Mouse (Mus musculus) heart, embryonic 10.5 days (tissue): Measurements from ENCODE around the gene Epb41l5. TPM values are rescaled to one million over a fixed set of nuclear protein-coding genes. Genes with fewer than 3 reads are reported as not detected.

Source experiments
- DNase-seq: peaks from one replicate; pipeline ENCODE4 v3.0.0-alpha.2; 2017; ENCODE audit warnings: low spot score
- H3K27ac ChIP-seq: fragments of 300-500 bp; sonication (generic); 2 replicates; pipeline ENCODE4 v1.5.1; 2016; ENCODE audit warnings: mild to moderate bottlenecking
- H3K27me3 ChIP-seq: fragments of 300-500 bp; sonication (generic); 2 replicates; pipeline ENCODE4 v1.6.1; 2016; ENCODE audit warnings: mild to moderate bottlenecking; ENCODE audit not compliant: poor library complexity, insufficient read depth, severe bottlenecking
- H3K36me3 ChIP-seq: fragments of 300-500 bp; sonication (generic); 2 replicates; pipeline ENCODE4 v1.6.1; 2016; ENCODE audit warnings: mild to moderate bottlenecking, moderate library complexity
- H3K4me1 ChIP-seq: fragments of 300-500 bp; sonication (generic); 2 replicates; pipeline ENCODE4 v1.6.1; 2016; ENCODE audit warnings: mild to moderate bottlenecking
- H3K4me3 ChIP-seq: fragments of 300-500 bp; sonication (generic); 2 replicates; pipeline ENCODE4 v1.5.1; 2016; ENCODE audit warnings: mild to moderate bottlenecking, moderate library complexity
- H3K9me3 ChIP-seq: fragments of 300-500 bp; sonication (generic); 2 replicates; pipeline ENCODE4 v1.6.1; 2016; ENCODE audit warnings: mild to moderate bottlenecking, moderate library complexity
- WGBS: fragments of 180-500 bp; shearing (Covaris S2); methylation state at CpG from one replicate; pipeline ENCODE4 v1.1.7; 2016; 5-methylcytosine and 5-hydroxymethylcytosine counted together
- polyA plus RNA-seq: library from polyadenylated mRNA; unstranded; fragments of >200 nt; fragmentation: Nextera tagmentation; extraction: Ambion mirVana; gene quantifications from 2 replicates; pipeline ENCODE4 v1.2.1, GENCODE M21; 2016

Epb41l5 gene
- polyA plus RNA-seq, 1 experiment from 2014 or later = 35.4 TPM

DNA sequence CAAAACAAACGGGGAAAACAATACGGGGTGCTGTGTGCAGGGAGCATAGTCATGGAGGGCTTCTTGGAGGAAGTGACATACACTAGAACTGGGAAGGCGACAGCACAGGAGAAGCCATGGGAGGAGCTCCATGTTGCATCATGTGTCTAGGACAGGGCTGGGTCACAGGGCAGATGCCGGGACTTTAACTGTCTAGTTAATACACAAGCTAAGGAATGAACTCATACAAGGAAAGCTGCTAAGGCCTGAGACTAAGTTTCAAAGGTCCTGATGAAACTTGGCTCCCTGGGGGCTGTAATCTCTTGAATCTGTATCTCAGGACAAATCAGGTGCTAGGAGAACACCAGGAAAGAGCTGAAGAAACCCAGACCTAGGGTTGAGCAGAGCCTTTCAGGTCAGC lies 126.1 kb downstream of the Epb41l5 start:
- DNase-seq = no peak
- Histone ChIP-seq H3K9me3 (no peaks in the 10 kb centered on the region), H3K27ac (no peak overlapping the region), H3K4me3 (no peak overlapping the region), H3K36me3 (peaks cover 11% of the 10 kb centered on the region), H3K27me3 (no peaks in the 10 kb centered on the region), H3K4me1 (peaks cover 29% of the 10 kb centered on the region)
- WGBS = 82% methylated on average over 4 of the region's 4 CpGs

GRCm38 (mm10) chr1:119521681-119522080 lies 127.1 kb downstream of the Epb41l5 start:
- no peak for DNase-seq
- H3K27me3 ChIP-seq = no peaks in the 10 kb centered on the region
- WGBS = 81% methylated on average over 7 of the region's 7 CpGs
- H3K4me1 ChIP-seq = peaks cover 25% of the 10 kb centered on the region
- H3K4me3 ChIP-seq = no peak overlapping the region
- H3K27ac ChIP-seq = no peak overlapping the region
- no peaks in the 10 kb centered on the region for H3K9me3 ChIP-seq
- H3K36me3 ChIP-seq = peaks cover under 1% of the 10 kb centered on the region

- no peak for DNase-seq
- Histone ChIP-seq H3K27ac (no peak overlapping the region), H3K27me3 (no peaks in the 10 kb centered on the region), H3K9me3 (no peaks in the 10 kb centered on the region), H3K36me3 (no peaks in the 10 kb centered on the region), H3K4me1 (peaks cover 19% of the 10 kb centered on the region), H3K4me3 (no peak overlapping the region)
- 30% methylated on average over 2 of the region's 2 CpGs for WGBS
These were observed 127.8 kb downstream of the Epb41l5 start for GRCm38 (mm10) chr1:119521029-119521428.

DNA sequence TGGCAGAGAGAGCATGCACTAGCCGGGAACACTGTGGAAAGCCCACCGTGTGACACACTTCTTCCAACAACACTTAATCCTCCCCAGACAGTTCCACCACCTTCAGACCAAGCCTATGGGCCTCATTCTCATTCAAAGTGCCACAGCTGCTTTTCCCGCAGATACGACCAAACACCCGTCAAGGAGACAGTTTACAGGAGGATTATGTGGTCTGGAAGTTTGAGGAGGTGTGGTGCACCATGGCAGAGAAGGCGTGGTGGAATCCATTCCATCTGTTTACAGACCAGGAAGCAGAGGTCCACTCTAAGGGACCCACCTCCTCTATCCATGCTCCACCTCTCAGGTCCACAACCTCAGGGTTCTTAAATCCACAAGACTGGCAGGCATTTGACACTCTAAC lies 129.5 kb downstream of the Epb41l5 start:
- 78% methylated on average over 6 of the region's 6 CpGs for WGBS
- Histone ChIP-seq H3K9me3 (no peaks in the 10 kb centered on the region), H3K27ac (no peak overlapping the region), H3K36me3 (no peaks in the 10 kb centered on the region), H3K27me3 (no peaks in the 10 kb centered on the region), H3K4me3 (no peak overlapping the region), H3K4me1 (0 out of 2 replicates have a peak, but pooled peaks cover 5% of the 10 kb centered on the region)
- no peak for DNase-seq

- Histone ChIP-seq H3K27ac (no peak overlapping the region), H3K9me3 (no peaks in the 10 kb centered on the region), H3K4me3 (no peak overlapping the region), H3K4me1 (0 out of 2 replicates have a peak, but pooled peaks cover 5% of the 10 kb centered on the region), H3K36me3 (no peaks in the 10 kb centered on the region), H3K27me3 (no peaks in the 10 kb centered on the region)
- no peak for DNase-seq
These were observed 130.0 kb downstream of the Epb41l5 start for GRCm38 (mm10) chr1:119518786-119519185.

DNA sequence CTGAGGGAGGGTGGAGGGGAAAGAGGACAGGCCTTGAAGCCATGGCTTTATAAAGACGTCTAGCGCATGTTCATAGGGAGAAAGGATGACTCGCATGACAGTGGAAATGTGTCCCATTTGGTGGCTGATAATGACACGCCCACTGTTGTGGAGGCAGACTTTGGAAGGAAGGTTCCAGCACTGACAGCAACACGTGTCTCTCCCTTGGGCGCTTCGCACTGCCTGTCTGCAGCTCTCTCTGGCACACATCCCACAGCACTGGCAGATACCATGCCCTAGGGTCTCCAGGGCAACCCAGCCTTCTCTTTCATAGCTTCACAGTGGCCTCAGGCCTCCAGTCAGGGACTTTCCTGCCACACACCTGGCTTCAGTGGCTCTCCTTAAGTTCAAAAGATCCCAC lies 130.7 kb downstream of the Epb41l5 start:
- no peak overlapping the region for H3K27ac ChIP-seq
- WGBS = 82% methylated on average over 7 of the region's 7 CpGs
- H3K9me3 ChIP-seq = no peaks in the 10 kb centered on the region
- no peak for DNase-seq
- H3K4me3 ChIP-seq = no peak overlapping the region
- 0 out of 2 replicates have a peak, but pooled peaks cover 2% of the 10 kb centered on the region for H3K4me1 ChIP-seq
- H3K36me3 ChIP-seq = no peaks in the 10 kb centered on the region
- H3K27me3 ChIP-seq = no peaks in the 10 kb centered on the region

GRCm38 (mm10) chr1:119510857-119511256 lies 137.9 kb downstream of the Epb41l5 start:
- Histone ChIP-seq H3K4me1 (peaks cover 26% of the 10 kb centered on the region), H3K9me3 (no peaks in the 10 kb centered on the region), H3K27ac (peak overlapping the region; percentile 39; the same call in 1 of the 2 replicates), H3K27me3 (0 out of 2 replicates have a peak, but pooled peaks cover 7% of the 10 kb centered on the region), H3K4me3 (no peak overlapping the region), H3K36me3 (no peaks in the 10 kb centered on the region)
- WGBS = 60% methylated on average over 8 of the region's 8 CpGs
- DNase-seq = no peak

DNA sequence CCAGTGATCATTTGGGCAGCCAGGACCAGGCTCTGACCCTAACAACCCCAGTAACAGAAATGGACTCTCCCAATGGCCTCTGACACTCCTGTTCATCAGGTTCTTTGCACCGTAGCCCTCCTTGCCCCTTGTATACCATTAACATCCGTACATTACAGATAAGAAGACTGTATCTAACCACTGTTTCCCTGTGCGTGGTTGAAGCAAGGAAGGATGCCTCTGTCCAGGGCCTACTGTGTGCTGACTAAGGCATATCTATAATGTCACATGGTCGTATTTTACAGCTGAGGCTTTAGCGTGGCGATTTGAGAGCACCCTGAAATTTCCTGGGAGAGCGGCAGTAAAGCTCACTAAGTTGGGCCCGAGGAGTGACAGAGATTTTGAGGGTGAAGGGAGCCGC lies 138.4 kb downstream of the Epb41l5 start:
- Histone ChIP-seq H3K4me1 (peaks cover 29% of the 10 kb centered on the region), H3K27ac (peak overlapping the region; percentile 39; the same call in 1 of the 2 replicates), H3K9me3 (no peaks in the 10 kb centered on the region), H3K4me3 (no peak overlapping the region), H3K36me3 (no peaks in the 10 kb centered on the region), H3K27me3 (0 out of 2 replicates have a peak, but pooled peaks cover 7% of the 10 kb centered on the region)
- DNase-seq = no peak
- 53% methylated on average over 9 of the region's 9 CpGs for WGBS

DNA sequence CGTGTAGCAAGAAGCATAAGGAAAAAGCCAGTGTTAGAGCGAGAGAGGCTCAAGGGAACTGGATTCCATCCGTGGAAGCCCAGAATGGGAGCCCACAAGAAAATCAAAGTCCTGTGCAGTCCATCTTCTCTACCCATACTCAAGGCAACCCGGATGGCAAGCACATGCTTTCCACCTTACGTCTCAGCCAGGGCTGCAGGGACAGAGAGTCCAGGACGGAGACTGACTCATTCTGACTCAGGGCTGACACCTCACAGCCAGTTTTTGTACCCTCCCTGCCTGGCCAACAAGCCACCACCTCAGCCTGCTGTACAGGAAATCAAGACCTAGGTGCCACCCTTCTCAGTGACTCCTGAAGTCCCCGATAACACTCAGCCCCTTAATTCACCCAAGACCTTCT lies 139.3 kb downstream of the Epb41l5 start:
- peak overlapping the region; percentile 69 for H3K27ac ChIP-seq
- 79% methylated on average over 7 of the region's 7 CpGs for WGBS

DNA sequence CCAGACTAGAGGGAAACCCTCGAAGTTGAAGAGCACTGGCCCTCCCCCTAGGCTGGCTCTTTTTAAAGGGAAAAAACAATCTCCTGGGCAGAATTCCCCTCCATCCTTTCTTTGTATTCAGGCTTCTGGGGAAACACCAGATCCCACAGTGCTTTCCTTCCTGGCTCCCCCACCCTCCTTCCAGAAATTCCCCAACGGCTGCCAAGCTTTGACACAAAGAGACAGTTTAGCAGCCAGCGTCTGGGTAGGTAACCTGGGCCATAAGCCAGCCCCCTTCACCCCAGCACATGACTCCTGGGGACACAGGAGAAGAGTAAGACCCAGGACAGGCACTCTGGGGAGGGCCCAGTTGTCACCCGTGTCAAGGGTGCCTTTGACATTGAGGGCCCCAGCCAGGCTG lies 140.3 kb downstream of the Epb41l5 start:
- no peaks in the 10 kb centered on the region for H3K36me3 ChIP-seq
- no peak for DNase-seq
- 42% methylated on average over 4 of the region's 4 CpGs for WGBS
- H3K9me3 ChIP-seq = no peaks in the 10 kb centered on the region
- H3K4me3 ChIP-seq = no peak overlapping the region
- peak overlapping the region; percentile 69; the same call in 1 of the 2 replicates for H3K27ac ChIP-seq
- peaks cover 39% of the 10 kb centered on the region for H3K4me1 ChIP-seq
- 0 out of 2 replicates have a peak, but pooled peaks cover 7% of the 10 kb centered on the region for H3K27me3 ChIP-seq

More for the DNA sequence above, 139.3 kb downstream of the Epb41l5 start:
- DNase-seq = no peak
- Histone ChIP-seq H3K9me3 (no peaks in the 10 kb centered on the region), H3K4me1 (peaks cover 36% of the 10 kb centered on the region), H3K27me3 (0 out of 2 replicates have a peak, but pooled peaks cover 7% of the 10 kb centered on the region), H3K36me3 (no peaks in the 10 kb centered on the region), H3K4me3 (no peak overlapping the region)

- no peak for DNase-seq
- no peak overlapping the region for H3K27ac ChIP-seq
- H3K9me3 ChIP-seq = no peaks in the 10 kb centered on the region
- H3K36me3 ChIP-seq = peaks cover 4% of the 10 kb centered on the region; the same call in 1 of the 2 replicates
- 0 out of 2 replicates have a peak, but pooled peaks cover 7% of the 10 kb centered on the region for H3K27me3 ChIP-seq
- peaks cover 58% of the 10 kb centered on the region for H3K4me1 ChIP-seq
- WGBS = 95% methylated on average over 3 of the region's 3 CpGs
- no peak overlapping the region for H3K4me3 ChIP-seq
These were observed 142.8 kb downstream of the Epb41l5 start for GRCm38 (mm10) chr1:119505951-119506350.

GRCm38 (mm10) chr1:119504260-119505062 lies 144.3 kb downstream of the Epb41l5 start, which contains the start of gene Ralb:
TSS of gene Ralb (minus strand) at chr1:119504794.
- peaks cover 49% of the 10 kb centered on the region for H3K4me1 ChIP-seq

GRCm38 (mm10) chr1:119503808-119504207 lies 145.0 kb downstream of the Epb41l5 start:
- Histone ChIP-seq H3K36me3 (peaks cover 17% of the 10 kb centered on the region), H3K27ac (peak overlapping the region; percentile 95), H3K4me1 (peaks cover 54% of the 10 kb centered on the region), H3K4me3 (peak overlapping the region; percentile 88), H3K9me3 (no peaks in the 10 kb centered on the region), H3K27me3 (0 out of 2 replicates have a peak, but pooled peaks cover 7% of the 10 kb centered on the region)
- no peak for DNase-seq
- WGBS = 4% methylated on average over 5 of the region's 5 CpGs

More at GRCm38 (mm10) chr1:119504260-119505062, 144.3 kb downstream of the Epb41l5 start, which contains the start of gene Ralb:
- Histone ChIP-seq H3K9me3 (no peaks in the 10 kb centered on the region), H3K36me3 (peaks cover 12% of the 10 kb centered on the region), H3K4me3 (peak within 1 kb of the TSS; percentile 88), H3K27me3 (0 out of 2 replicates have a peak, but pooled peaks cover 7% of the 10 kb centered on the region), H3K27ac (peak within 1 kb of the TSS; percentile 95)
- DNase-seq = peak; percentile 100
- WGBS = under 1% methylated on average over 57 of the region's 57 CpGs
